Mouse (Mus musculus) urinary bladder, adult 18-20 months (tissue): ENCODE data around the gene Ick.

Experiments used
- DNase-seq, 2 experiments: peaks; one replicate each; pipeline ENCODE4 v3.0.0; 2022; ENCODE audit warnings: low spot score in 2 of 2, mixed read lengths in 2 of 2

Ick gene

DNA sequence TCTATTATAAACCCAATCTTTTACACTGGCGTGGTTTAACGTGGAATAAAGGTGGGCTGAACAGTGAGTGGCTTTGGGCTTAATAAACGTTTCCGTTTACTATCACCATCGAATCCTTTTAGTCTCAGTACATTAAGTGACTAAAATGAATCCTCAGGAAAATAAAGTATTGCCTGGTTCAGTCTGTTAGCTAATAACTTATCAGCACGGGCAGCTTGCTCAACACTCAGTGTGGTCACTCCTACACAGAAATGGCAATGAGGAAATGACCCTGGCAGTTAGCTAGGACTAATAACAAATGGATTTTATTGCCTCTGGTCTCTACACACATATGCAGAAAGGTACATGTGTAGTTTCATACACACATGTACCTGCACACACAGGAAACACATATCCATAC is 4.0 kb upstream of the Ick start:
- no peak for DNase-seq

DNA sequence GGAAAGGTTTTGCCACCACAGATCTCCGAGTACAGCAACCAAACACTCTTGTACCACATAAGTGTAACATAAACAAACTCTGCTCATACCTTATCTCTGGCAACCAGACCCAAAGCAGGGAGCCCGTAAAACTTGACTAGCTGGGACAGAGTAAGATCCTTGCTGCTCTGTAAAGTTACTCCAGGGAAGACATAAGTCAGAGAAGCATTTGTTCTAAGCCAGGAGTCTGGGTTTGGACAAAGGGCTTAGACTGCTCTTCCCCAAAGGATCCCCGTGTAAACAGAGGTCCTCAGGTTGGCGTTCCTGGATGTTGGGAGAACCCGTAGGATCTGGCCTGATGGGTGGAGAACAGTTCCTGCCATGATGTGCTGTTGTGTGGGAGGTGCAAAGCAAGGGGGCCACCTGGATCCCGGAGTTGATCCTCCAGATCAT is 3.5 kb upstream of the Ick start:
- no peak for DNase-seq

DNA sequence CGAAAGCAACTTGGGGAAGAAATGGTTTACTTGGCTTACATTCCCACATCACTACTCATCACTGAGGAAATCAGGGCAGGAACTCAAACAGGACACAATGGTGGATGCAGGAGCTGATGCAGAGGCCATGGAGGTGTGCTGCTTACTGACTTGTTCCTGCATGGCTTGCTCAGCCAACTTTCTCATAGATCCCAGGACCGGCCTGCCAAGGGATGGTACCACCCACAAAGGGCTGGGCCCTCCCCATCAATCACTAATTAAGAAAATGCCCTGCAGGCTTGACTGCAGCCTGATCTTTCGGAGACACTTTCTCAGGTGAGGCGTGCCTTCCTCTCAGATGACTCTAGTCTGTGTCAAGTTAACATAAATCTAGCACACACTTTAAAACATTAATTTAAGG is 2.2 kb upstream of the Ick start:
- no peak for DNase-seq

DNA sequence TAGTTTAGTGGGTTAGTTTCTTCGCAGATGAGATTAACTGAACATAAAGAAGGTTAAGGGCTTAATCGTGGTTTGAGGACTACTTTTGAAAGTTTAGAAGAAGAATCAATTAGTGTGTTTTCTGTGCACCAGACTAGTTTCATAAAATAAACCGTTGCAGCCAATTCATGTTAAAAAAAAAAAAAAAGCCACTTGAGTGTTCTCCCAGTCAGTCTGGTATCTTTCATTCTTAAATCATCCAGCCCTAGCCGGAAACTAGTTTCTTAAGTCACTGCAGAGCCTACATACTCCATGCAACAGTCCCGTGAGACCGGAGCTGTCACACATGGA is 1.4 kb upstream of the Ick start:
- no peak for DNase-seq

DNA sequence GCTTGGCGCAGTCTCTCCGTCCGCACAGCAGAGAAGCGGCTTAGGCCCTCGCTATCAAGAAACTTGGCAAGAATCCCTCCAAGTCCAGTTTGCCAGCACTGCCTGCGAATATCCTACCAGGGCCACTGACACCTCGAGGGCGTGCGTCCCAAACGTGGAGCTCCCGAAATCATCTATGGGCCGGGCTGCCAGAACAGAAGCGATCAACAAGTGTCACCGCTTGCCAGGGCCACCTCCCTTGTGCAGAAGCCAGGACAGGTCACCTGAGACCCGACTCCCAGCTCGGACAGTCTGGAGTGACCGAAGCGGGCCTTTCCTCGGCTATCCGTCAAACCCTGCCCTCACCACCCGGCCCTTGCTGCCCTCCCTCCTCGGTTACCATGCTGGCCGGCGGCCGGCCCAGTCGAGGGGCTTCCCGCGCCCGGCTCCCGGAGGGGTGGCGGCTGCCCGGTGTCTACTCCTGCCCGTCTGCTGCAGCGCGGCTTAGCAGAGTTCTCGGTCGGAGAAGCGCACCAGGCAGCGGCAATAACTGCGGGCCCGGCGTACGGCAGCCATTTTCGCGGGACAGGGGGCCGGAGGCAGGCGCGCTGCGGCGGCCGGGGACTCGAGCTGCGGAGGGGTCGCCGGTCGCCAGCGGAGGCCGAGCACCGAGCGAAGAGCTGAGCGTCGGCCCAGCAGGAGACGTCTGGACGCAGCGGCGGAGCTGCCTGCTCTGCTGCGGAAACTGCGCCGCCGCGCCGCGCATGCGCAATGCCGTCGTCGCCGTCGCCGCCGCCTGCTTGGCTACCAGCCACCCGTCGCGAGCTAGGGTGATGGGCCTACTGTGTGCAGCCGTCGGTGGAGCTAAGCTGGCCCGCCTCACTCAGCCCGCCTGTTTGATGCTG is 838 bp upstream of the Ick start:
- peak; percentile 67 to 77 for DNase-seq

DNA sequence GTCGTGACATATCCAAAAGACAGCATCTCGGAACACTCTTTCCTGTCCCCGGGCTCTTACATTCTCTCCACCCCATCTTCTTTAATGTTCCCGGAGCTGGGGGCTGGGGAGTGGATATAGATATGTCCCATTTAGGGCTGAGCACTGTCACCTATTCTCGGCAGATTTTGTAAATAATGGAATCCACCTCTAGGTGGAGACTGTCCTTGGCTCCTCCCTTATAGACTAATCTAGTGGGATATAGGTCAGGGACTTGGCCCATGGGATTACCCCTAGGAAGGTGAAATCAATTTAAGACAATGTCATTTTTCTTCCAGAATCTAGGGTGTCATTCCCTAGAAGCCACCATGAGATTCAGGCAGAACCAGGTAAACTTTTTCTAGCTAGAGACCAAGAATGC is 664 bp downstream of the Ick start:
- no peak for DNase-seq

DNA sequence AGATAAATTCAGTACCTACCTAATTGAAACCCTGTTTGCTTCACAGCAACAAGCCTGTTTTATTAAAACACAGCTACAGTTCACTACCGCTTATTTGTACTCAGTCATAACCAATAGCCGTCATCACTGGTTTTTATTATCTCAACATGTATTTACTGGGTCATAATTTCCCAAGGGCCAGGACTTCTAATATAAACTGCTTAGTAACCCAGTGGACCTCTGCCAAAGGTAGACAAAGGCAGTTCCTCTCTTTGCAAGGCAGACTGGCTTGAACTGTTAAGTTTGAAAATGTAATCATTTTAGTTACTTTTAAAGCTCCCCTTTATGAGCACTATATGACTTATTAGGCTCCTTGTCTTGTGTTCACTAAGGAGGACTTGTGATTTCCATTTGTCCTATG is 2.5 kb downstream of the Ick start:
- no peak for DNase-seq

DNA sequence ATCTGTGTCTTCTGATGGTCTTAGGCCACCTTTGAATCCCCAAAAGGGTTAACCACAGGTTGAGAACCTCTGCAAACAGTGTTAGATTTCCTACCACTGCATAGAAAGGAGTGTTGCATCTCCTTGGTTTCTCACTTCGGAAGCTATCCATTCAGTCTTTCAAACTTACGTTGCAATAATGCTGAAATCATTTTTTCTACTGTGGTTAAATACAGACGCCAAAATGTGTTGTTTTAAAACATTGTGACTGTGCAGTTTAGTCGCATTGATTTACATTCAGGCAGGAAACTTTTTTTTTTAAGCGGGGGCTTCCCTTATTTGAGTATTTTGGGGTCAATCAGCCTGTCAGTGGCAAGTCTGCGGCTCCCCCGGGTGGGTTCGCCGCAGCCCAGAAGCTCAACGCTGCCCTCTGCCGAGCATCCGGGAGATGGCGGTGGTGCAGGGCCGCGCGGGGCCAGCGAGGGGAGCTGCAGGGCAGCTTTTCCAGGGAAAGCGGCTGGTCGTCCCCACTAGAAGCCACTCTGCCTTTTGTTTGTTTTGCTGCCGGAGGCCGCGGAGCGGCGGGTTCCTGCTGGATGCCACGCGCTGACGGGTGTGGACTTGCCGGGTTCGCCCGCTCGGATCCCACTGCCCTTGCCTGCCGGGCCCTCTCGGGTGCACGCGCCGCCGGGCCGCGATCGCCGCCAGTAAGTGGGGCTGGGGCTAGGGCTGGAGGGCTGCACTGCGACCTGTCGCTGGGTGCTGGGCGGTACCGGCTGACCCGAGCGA is 4.0 kb downstream of the Ick start:
- peak; percentile 89 to 95 for DNase-seq

DNA sequence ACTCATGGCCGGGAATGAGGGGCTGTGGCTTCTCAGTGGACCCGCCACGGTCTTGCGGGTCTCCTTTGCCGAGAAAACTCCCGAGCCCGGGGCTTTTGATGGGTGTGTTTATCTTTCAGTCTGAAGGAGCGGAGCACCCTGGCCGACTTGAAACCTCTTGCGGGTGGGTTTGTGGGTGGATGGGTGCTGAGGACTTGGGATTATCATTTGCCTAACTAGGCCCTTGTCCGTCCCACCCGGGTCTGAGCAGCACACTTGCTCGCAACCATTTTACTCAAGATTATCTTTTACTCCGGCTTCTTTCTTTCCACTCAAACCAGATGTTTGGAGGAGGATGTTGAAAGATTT is 4.5 kb downstream of the Ick start:
- DNase-seq = no peak

DNA sequence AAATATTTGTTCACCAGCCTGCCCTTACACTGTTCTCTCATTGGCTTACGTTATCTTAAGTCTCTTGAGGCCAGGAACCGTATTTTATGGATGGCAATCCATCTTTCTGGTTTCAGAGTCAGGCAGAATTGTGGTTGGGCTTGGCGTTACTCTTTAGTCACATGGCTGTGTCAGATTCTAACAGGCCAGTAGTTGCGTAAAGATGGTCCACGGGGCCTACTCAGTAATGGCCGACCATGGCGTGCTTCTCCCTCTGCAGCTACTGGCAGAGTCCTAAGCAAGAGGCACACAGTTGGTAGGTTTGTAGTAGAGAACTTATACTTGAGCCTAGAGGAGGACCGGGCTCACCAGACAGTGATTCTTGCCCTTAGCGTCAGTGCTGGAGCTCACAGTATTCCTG is 6.8 kb downstream of the Ick start:
- no peak for DNase-seq

DNA sequence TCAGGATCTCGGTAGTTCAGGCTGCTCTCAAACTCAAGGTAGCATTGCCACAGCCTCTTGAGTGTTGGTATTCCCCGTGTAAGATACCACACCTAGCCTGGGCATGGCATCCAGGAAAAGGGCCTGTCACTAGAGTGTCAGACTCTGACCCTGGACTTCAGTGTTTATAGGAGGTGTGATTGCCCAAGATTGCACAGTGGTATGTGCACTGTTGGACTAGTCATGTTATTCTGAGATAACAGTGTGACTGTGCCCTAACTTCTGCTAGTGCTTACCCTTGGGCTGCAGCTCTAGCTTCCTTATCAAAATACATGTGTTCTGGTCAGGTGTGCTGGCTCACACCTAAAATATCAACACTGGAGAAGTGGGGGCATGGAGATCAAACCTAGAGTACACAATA is 8.7 kb downstream of the Ick start:
- no peak for DNase-seq

DNA sequence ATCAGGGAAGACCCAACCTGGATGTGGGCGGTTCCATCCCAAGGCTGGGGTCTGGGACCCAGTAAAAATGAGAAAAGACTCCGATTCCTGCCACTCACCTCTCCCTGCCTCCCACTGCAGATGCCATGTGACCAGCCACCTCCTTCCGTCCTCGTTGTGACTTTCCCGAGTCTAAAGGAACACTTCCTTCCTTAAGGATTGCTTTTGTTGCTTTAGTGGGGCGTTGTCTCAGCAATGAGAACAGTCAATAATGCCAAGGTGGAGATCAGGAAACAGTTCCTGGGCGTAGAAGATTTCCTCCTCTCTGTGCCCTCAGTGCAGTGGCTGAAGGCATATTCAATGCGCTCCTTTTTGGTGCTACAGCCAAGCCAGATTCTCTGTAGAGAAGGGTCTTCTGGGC is 12.4 kb downstream of the Ick start:
- no peak for DNase-seq

DNA sequence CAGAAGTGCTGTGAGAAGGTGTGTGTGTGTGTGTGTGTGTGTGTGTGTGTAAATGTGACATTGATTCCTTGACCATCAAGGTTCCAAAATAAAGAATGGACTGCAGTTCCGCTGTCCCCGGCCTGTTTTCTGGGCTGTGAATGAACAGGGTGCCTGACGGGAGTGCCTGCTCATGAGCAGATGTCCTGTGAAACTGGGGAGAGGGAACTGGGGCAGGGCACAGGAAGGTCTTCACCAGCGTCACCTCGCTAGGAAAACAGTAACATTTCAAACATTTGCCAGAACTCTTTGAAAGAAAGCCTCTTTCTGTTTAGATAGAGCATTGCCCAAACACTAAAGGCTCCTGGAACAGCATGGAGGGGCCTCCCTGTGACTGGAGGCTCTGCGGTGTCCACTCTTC is 13.0 kb downstream of the Ick start:
- no peak for DNase-seq

DNA sequence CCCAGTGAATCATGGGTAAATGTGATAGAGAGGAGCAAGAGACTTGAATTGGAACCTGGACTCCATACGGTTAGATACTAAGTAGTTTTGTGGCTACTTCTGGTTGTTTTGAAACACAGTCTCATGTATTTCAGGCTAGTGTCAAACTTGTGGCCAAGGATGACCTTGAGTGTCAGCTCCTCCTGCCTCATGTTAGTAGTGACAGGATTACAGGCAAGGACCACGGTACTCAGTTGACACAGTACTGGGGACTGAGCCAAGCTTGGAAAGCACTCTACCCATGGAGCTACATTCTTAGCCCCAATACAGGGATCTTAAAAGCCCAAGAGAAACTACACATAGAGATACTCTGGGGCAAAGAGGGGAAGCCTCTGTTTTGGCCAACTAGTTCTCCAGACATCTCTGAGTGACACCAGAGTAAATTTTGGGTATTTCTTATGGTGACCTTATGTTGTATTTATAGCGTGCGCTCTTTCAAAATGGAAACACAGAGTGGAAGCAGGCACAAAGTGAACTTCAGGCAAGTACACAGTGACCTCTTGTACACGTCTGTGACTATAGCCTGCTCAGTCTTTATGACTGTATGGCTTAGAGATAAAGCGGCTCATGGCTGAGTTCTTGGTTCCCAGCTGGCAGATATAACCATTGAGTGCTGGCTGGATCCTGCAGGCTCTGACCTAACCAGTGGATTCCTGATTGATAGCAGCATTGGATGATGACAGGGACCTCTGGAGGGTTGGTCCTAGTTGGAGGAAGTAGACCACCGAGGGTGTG is 14.1 kb downstream of the Ick start:
- no peak for DNase-seq

DNA sequence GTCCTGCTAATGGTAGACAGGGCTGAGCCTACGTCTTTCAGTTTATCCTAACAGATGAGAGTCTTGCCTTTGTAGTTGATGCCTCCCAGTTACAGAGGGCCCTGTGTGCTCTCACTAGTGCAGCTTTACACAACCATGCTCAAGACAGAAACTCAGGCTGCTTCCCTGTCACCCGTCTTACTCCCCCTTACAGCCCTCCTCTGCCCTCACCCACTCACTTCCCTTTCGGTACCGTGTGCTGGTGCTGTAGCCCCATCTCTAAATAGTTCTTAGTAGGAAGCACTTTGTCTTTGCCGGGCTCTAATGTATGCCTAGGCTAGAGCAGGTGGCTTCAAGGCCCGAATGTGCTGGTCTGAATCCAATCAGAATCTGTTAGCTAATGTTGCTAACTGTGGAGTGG is 15.3 kb downstream of the Ick start:
- DNase-seq = no peak

DNA sequence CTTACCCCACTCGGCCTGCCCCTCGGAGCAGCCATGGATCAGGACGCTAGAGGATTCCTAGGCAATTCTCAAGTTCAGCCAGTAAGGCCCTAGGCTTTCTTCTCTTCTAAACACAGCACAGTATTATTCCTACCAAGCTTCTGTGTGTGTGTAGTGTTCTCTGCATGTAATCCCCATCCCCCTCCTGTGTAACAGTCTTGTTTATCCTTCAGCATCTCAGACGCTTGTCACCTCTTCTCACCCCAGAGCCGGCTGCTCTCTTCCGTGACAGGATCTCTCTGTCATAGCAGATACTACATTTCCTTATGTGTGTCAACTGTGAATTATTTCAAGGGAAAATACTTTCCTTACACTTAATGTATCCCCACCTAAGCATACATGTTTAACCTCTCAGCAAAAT is 17.0 kb downstream of the Ick start:
- no peak for DNase-seq

DNA sequence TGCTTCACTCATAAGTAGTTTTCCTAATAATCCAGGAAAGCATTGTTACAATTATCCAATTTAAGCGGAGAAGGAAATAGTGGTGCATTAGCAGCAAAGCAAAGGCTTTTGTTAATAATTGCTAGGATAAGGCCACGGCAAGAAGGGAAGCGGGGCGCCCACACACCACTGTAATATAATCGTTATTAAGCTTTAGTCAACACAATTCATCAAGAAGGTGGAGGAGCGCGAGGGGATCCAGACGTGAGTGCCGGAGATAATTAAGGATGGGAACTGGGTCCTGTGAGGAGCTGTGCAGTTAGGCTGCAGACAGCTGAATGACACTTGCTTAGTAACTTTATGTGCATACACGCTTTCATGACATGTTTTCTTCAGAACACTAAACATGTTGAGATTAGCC is 17.7 kb downstream of the Ick start:
- no peak for DNase-seq

DNA sequence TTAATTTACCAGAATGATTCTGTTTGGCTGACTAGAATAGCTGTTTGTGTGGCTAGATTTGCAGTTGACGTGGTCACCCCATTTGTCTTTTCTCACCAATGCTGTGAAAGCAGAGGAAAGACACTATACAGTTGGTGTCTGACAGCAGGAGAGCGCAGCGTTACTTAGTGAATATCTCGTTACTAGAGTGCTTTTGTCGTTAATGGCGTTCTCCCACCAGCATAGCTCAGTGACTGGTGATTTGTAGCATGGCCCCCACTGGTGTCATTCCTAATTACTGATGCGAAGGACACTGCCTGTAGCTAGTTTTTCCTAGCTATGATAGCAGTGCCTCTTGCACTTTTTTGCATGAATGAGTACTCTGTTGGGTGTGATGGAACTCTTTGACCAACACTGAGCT is 26.7 kb downstream of the Ick start:
- no peak for DNase-seq

DNA sequence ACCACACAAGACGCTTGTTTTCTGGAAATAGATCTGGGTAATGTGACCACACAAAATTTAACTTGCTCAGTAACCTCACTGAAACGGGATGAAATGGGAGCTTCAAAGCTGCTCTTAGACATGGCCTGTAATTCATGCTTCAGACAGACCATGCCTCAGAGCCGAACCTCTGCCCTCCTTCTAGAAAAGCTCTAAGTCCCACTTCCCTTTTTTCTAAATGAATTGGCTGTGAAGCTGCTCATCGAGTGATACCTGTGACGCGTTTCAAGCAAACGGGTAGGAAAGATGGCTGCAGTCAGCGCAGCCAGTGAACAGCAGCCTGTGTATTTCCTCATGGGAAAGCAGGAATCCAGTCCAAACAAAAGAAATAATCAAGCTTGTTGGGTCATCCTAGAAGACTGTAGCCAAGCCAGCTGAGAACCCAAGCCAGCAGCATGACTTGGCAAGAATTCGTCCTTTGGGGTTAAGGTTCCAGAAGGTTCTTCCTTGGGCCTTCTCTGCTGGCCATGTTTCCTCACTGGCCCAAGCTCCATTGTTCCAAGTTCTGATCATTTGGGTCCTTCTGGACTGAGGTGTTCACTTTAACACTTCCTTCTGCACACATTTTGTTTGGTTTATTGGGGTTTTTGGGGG is 29.2 kb downstream of the Ick start:
- no peak for DNase-seq

DNA sequence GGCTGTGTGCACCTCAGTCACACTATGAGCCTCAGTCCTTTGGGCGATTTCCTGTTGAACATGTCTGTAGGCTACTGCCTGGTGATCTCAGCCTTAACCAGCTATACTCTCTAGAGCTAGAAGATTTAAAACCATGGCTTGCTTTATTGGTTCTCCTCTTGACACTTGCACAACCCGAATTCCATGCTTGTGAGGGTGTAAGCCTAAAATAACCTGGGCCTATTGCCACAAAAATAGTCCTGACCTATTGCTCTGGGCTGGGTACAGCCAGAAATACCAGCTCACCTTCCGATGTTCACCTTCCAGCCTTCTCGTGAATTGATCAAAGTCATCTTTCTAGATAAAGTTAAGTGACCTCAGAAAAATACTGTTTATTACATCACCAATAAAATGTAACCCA is 30.5 kb downstream of the Ick start:
- no peak for DNase-seq

DNA sequence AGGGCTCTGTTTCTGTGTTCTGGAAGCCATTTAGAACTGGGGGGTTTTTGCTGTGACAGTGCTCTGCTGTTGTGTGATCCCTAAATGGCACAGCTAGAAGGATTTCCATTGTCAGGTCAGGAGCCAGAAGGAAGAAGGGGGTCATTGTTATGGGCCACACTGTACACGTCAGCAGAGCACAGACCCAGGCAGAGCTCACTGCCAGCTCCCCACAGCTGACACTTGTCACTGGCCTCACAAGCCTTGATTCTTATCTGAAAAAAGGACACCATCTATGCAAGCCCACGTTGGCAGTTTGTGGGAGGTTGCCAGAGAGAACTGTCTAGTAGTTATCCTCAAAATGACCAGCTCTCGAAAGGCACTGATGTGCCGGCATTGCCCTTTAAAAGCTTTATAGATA is 37.1 kb downstream of the Ick start:
- no peak for DNase-seq

DNA sequence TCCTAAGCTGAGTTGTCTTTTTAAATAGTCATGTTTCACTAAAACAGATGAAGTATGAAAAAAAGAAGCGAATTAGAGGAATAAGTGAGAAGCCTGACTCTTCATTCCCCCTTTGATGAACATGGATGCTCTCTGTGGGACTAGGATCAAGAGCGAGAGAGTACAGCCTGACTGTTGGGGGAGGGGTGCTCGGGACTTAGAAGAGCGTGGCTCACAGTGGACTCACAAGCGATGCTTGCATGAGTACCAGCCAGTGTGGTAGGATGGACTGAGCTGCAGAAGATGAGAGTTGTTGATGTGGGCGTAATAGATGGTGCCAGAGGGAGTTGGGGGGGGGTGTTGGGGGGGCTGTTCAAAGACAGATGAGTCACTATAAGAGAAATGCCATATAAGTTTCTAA is 37.6 kb downstream of the Ick start:
- DNase-seq = no peak
